Mouse (Mus musculus) frontal cortex, postnatal 14 days (tissue): Measurements from ENCODE around the gene Vmn1r39.
"Not testable (repeated sequence)": the region's sequence is repeated elsewhere in the genome, so short reads cannot be mapped to it uniquely, and the experiment has no call there.

Source experiments
- DNase-seq, 2 experiments: peaks; one replicate each; pipeline ENCODE4 v3.0.0; 2022; ENCODE audit warnings: low spot score in 2 of 2

Gene Vmn1r39

DNA sequence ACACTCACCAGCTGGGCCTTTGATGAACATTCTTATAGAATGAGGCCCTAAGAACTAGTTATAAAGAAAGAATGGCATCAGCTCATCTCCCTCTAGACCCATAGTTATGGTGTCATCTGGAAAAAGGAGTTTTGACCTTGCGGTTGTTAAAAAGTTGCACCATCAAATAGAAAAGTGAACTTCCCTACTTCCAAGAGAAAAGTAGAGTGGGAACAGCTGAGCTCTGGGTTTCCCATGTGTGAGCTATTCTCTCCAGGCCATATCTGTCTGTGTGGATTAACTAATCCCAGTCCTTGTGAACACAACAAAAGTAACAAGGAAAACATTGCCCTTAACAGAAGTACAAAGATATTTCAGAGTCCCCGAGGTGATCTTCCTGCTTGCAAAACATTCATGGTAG lies at the start of gene Vmn1r39:
TSS of gene Vmn1r39 (minus strand) at position 101 of the 400 bp plus-strand sequence.
- no peak for DNase-seq

DNA sequence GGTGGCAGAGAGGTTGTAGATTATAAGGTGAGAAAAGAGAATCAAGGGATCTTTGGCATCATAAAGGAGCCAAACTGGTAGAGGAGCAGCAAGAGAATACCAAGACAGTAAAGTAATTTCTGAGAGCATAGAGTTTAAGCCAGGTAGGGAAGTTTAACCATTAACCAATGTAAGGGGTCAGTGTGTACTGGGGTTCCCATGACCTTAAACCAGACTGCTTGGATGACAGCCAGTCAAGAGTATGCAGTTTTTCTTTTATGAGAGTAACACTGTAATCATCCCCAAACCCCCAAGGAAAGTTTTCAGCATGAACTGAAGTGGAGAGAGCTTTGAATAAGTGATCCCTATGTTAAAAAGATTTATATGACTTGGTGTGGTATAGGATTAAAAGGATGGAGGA lies 49.0 kb upstream of the Vmn1r39 start:
- no peak for DNase-seq

DNA sequence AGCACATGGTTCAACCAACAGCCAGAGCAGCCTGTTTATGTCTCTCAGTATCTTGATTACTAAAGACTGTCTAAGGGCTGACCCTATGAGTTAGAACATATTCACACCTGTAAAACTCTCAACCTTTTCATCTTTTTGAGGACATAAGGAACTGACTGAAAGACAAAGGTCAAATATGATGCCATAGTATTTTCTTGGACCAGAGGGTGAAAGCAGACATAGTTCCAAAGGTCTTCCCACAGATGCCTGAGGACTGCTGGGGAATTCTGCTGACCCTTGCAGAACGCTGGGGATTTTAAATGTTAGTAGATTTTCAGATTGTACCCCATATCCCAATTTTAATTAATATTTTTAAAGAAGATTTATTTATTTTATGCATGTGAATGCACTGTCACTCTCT lies 47.9 kb upstream of the Vmn1r39 start:
- no peak for DNase-seq

DNA sequence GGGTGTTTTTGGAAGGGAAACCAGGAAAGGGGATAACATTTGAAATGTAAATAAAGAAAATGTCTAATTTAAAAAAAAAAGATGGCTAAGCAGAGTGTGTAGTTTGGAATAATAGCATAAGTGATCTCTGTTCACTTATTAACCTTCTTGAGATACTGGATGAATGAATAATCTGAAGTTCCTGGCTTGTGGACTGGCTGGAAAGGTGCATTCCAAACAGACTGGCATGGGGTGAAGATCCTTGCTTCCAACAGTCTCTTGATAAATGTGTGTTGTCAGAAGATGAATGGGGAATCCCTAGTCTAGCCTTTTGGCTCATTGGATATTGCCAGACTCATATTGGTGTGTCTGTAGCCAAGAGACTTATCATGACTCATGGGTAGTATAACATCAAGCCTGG lies 45.8 kb upstream of the Vmn1r39 start:
- DNase-seq: no peak

DNA sequence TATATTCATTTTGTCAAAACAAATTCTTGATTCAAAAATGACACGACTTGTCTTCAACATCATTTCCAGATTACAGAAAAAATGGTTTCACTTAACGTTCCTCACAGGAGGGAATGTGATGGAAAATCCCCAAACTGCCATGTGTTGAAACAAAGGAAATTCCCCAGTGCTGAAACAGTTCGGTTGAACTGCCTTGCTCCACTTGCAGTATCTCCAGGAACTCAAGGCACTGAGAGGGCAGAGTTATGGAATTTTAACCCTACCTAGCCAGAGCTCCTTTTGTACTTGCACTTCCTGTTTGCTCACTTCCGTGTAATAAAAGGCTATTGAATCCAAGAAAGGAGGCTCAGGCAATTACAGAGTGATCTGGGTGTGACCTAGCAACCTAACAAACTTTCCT lies 38.5 kb upstream of the Vmn1r39 start:
- DNase-seq: no peak

DNA sequence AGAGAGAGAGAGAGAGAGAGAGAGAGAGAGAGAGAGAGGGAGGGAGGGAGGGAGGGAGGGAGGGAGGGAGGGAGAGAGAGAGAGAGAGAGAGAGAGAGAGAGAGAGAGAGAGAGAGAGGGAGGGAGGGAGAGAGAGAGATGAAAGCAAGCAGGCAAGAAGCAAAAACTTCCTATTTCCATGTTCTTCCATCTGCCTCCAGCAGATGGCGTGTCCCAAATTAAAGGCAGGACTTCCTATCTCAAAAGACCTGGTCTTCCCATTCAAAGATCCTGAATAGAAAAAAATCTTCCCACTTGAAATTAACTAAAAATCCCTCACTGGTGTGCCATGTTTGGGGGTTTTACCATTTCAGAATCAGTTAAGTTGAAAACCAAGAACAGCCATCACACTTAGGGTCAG lies 30.2 kb upstream of the Vmn1r39 start:
- DNase-seq: peak in 1 of 2 experiments; percentile 14

DNA sequence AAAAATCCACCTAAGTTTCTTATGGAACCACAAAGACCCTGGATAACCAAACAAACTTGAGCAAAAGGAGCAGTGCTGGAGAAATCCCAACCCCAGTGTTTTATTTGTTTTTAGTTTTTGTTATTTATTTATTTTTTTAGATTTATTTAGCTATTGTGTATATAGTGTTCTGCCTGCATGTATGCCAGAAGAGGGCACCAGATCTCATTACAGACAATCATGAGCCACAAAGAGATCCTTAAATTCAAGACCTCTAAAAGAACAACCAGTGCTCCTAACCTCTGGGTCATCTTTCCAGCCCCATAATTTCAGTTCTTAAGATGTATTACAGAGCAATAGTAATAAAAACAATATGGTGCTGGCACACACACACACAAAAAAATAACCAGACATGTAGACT lies 26.5 kb upstream of the Vmn1r39 start:
- DNase-seq: no peak

DNA sequence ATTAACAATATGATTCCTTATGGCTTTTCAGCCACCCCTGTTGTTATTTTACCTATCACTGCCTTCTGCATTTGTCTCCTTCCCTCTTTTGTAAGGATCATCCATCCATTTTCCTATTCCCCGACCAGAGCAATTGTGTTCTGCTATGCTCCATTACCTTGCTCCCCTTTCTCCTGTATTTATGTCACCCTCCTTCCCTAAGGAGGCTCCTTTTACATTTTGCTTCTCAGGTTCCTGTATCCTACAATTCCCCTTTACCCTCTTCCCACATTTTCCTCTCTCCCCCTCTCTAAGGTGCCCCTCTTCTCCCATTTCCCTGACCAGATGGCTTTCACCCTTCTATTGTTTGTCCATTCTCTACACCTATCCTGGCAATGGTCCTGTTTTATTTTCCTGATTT lies 4.1 kb downstream of the Vmn1r39 start:
- no peak for DNase-seq

DNA sequence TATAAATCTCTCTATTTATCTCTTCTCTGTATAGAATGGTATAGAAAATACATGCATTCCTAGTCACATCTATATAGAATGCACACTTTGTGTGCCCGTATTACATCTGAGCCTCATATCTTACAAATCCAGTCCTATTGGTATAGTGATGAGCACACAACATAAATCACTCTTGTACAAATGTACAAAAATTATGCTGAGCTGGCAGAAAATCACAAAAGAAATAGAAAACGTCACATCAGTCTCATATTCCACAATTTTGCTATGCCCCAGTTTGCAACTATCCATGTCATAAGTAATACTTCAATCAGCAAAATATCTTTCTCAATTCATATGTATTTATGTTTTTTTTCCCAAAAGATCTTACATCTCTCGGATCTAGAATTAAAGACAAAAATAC lies 4.7 kb downstream of the Vmn1r39 start:
- no peak for DNase-seq

DNA sequence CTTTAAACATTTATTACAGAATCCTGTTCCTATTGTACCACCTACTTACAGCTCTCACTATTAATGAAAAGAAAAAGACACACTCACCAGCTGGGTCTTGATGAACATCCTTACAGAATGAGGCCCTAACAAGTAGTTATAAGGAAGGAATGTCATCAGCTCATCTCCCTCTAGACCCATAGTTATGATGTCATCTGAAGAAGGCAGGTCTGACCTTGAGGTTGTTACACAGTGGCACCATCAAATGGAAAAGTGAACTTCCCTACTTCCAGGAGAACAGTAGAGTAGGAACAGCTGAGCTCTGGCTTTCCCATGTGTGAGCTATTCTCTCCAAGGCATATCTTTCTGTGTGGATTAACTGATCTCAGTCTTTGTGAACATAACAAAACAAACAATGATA lies 27.9 kb downstream of the Vmn1r39 start, which contains the start of gene Vmn1r38:
TSS of gene Vmn1r38 (minus strand) at position 101 of the 400 bp plus-strand sequence.
- not testable (repeated sequence) for DNase-seq
